Mouse (Mus musculus) intestine, embryonic 15.5 days (tissue): ENCODE data around the gene Tc2n. TPM values are rescaled to one million over a fixed set of nuclear protein-coding genes. Genes with fewer than 3 reads are reported as not detected.
"Not testable (repeated sequence)": the region's sequence is repeated elsewhere in the genome, so short reads cannot be mapped to it uniquely, and the experiment has no call there.

Experiments
- ATAC-seq: fragments of 200-750 bp; cut with Nextera tagmentation; 2 replicates; pipeline ENCODE4 v1.8.0; 2017; ENCODE audit warnings: moderate TSS enrichment, moderate library complexity
- H3K27ac ChIP-seq: fragments of 300-500 bp; sonication (generic); 2 replicates; pipeline ENCODE4 v1.5.1; 2015; ENCODE audit warnings: mild to moderate bottlenecking, inconsistent platforms
- H3K27me3 ChIP-seq: fragments of 300-500 bp; sonication (generic); replicated peaks from 2 replicates; pipeline ENCODE4 v1.6.1; 2015; ENCODE audit warnings: inconsistent platforms
- H3K36me3 ChIP-seq: fragments of 300-500 bp; sonication (generic); 2 replicates; pipeline ENCODE4 v1.6.1; 2015; ENCODE audit warnings: inconsistent platforms
- H3K4me1 ChIP-seq: fragments of 300-500 bp; sonication (generic); replicated peaks from 2 replicates; pipeline ENCODE4 v1.6.1; 2015; ENCODE audit warnings: inconsistent platforms
- H3K4me2 ChIP-seq: fragments of 300-500 bp; sonication (generic); replicated peaks from 2 replicates; pipeline ENCODE4 v1.6.1; 2015; ENCODE audit warnings: mild to moderate bottlenecking, inconsistent platforms
- H3K4me3 ChIP-seq: fragments of 300-500 bp; sonication (generic); replicated peaks from 2 replicates; pipeline ENCODE4 v1.5.1; 2015; ENCODE audit warnings: inconsistent platforms
- H3K9ac ChIP-seq: fragments of 300-500 bp; sonication (generic); 2 replicates; pipeline ENCODE4 v1.6.1; 2015; ENCODE audit warnings: inconsistent platforms
- H3K9me3 ChIP-seq: fragments of 300-500 bp; sonication (generic); 2 replicates; pipeline ENCODE4 v1.6.1; 2016; ENCODE audit warnings: inconsistent platforms
- WGBS: fragments of 180-500 bp; shearing (Covaris S2); methylation state at CpG from one replicate; pipeline ENCODE4 v1.1.7; 2015; 5-methylcytosine and 5-hydroxymethylcytosine counted together
- polyA plus RNA-seq: library from polyadenylated mRNA; unstranded; fragments of >200 nt; fragmentation: Nextera tagmentation; extraction: Ambion mirVana; gene quantifications from 2 replicates; pipeline ENCODE4 v1.2.1, GENCODE M21; 2015

Gene Tc2n
- polyA plus RNA-seq, 1 experiment from 2014 or later = 4.0 TPM

DNA sequence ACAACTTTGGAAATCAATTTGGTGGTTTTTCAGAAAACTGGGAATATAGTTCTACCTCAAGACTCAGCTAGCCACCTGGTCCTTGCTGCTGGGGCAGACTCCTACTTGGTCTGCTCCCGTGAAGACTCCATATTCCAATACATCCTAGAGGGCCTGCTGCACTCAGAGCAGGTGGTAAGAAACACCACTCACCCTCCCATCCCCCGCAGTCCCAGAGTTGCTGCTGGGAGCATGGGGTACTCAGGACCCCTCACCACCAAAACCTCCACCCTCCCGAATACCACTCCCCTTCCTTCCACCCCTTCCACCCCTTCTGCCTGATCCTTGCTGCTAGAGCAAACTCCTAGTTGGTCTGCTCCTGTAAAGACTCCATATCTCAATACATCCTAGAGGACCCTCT lies 19.1 kb downstream of the Tc2n start:
- Histone ChIP-seq H3K9ac (no peak overlapping the region), H3K27ac (no peak overlapping the region), H3K4me2 (no peak overlapping the region), H3K9me3 (no peaks in the 10 kb centered on the region), H3K36me3 (no peaks in the 10 kb centered on the region), H3K4me1 (no peaks in the 10 kb centered on the region), H3K4me3 (no peak overlapping the region), H3K27me3 (no peaks in the 10 kb centered on the region)
- ATAC-seq = no peak
- 78% methylated on average over 3 of the region's 3 CpGs for WGBS

DNA sequence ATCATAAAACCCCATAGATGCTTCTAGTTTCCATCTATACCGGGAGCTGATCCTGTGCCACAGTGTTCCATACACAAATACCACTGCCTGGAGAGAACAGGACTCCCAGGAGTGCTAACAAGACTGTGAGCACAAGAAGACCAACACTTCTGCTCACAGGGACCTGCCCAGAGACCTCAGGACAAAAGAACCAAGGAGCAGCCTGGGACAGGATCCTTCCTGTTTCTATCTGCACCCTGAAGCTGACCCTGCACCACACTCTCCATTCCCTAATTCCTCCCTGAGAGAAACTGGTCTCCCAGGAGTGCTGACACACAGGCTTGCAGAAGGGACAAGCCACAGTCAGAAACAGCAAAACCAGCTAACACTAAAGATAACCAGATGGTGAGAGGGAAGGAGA lies 21.8 kb downstream of the Tc2n start:
- H3K9ac ChIP-seq = no peak overlapping the region
- H3K36me3 ChIP-seq = no peaks in the 10 kb centered on the region
- H3K4me1 ChIP-seq = no peaks in the 10 kb centered on the region
- WGBS = 67% methylated on average over 1 of the region's 1 CpGs
- H3K4me2 ChIP-seq = no peak overlapping the region
- H3K4me3 ChIP-seq = no peak overlapping the region
- ATAC-seq = no peak
- no peak overlapping the region for H3K27ac ChIP-seq
- no peaks in the 10 kb centered on the region for H3K27me3 ChIP-seq
- no peaks in the 10 kb centered on the region for H3K9me3 ChIP-seq

DNA sequence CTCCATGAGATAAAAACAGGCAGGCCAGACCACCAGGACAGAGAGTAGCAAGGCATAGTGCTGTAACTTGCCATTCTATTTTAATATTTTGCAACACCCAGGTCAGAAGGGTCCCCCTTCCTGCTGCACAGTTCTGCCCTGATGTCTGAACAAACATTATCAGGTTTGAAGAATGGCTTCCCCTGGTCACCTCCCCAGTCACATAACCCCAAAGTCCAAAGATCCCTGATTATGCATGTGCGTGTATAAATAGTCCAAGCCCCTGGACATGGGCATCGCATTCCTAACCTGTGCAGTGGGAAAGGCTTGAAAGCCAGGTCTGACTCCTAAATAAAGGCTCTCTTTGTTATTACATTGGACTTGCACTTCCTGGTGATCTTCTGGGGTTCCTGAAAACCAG lies 37.8 kb downstream of the Tc2n start:
- 66% methylated on average over 2 of the region's 2 CpGs for WGBS
- Histone ChIP-seq H3K27ac (no peak overlapping the region), H3K9me3 (no peaks in the 10 kb centered on the region), H3K36me3 (no peaks in the 10 kb centered on the region), H3K27me3 (no peaks in the 10 kb centered on the region), H3K4me2 (no peak overlapping the region), H3K9ac (no peak overlapping the region), H3K4me3 (no peak overlapping the region), H3K4me1 (no peaks in the 10 kb centered on the region)
- ATAC-seq = peak; percentile 63

DNA sequence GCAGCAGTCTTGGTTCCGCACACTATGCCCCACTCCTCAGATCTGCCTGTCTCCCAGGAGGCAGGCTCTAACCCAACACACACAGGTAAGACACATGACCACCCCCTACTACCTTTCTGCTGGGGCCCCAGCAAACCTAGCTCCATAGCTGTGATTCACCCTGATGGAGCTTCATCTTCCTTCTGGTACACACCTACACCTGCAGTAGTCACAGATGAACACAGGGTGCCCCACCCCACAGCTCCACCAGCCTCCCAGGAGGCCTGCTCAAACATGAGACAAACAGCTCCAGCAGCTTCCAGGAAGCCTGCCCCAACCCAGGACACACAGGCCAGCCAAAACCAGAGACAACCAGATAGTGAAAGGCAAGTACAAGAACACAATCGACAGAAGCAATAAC lies 50.8 kb downstream of the Tc2n start:
- WGBS = 93% methylated on average over 2 of the region's 2 CpGs
- Histone ChIP-seq H3K9ac (no peak overlapping the region), H3K4me2 (no peak overlapping the region), H3K4me3 (no peak overlapping the region), H3K4me1 (no peaks in the 10 kb centered on the region), H3K36me3 (no peaks in the 10 kb centered on the region), H3K9me3 (no peaks in the 10 kb centered on the region), H3K27ac (no peak overlapping the region), H3K27me3 (no peaks in the 10 kb centered on the region)
- ATAC-seq = no peak

DNA sequence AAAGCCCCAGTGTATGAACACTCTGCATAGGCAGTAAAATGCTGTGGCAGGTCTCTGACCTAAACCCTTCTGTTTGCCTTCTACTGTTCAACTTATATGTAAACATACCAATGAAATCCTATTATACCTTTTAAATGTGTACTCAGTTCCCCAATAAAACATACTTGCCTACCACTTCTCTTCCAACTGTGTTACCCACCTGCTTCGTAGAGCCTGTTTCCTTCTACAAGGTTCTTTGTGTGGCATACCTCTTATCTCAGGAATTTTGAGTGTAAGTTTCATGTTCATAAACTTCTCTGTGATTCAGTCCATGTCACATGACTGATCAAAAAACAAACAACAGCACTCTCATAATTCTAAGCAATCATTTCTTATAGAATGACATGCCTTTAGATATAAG lies 85.2 kb downstream of the Tc2n start:
- WGBS = 66% methylated on average over 1 of the region's 1 CpGs
- no peak for ATAC-seq
- H3K4me2 ChIP-seq = no peak overlapping the region

DNA sequence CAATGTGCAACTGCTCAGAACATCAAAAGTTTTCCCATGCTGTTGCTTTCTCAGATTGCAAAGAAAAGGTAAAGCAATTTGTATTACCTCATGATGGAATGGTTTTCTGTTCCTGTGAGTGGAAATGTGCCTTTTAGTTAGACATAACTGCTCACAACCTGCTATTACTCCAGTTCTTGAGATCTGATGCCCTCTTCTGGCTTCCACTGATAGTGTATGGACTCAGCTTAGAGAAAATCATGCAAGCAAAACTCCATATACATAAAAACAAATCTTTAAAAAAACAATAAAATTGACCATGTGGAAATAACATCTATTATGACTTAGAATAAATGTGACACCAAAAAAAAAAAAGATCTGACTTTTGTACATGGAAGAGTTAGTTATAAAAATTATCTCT lies 111.7 kb downstream of the Tc2n start:
- H3K36me3 ChIP-seq = not testable (repeated sequence)

More for the DNA sequence above, 85.2 kb downstream of the Tc2n start:
- no peaks in the 10 kb centered on the region for H3K9me3 ChIP-seq
- H3K9ac ChIP-seq = no peak overlapping the region
- no peak overlapping the region for H3K27ac ChIP-seq
- no peaks in the 10 kb centered on the region for H3K4me1 ChIP-seq
- no peak overlapping the region for H3K4me3 ChIP-seq
- H3K27me3 ChIP-seq = no peaks in the 10 kb centered on the region
- H3K36me3 ChIP-seq = no peaks in the 10 kb centered on the region

More for the DNA sequence above, 111.7 kb downstream of the Tc2n start:
- not testable (repeated sequence) for H3K27me3 ChIP-seq, H3K4me2 ChIP-seq, H3K4me3 ChIP-seq, H3K27ac ChIP-seq, ATAC-seq, H3K4me1 ChIP-seq, H3K9me3 ChIP-seq, H3K9ac ChIP-seq

Other genes with a start within 250 kb of the Tc2n start
- 62.5 and 63.9 TPM in 2 replicates for gene Fbln5, start 100.5 kb upstream of the Tc2n start, polyA plus RNA-seq
- 29.5 and 31.2 TPM in 2 replicates for gene Trip11, start 194.7 kb upstream of the Tc2n start, polyA plus RNA-seq
- gene Atxn3, start 239.7 kb upstream of the Tc2n start, polyA plus RNA-seq = 14.0 and 16.4 TPM in 2 replicates